Mouse (Mus musculus): ENCODE measurements around the gene Atp2a3.

The Atp2a3 gene

GRCm38 (mm10) chr11:72955339-72955974, 5.5 kb upstream of the Atp2a3 start:
- peak; percentile 29 for DNase-seq

GRCm38 (mm10) chr11:72957318-72957717, 3.7 kb upstream of the Atp2a3 start:
- DNase-seq = no peak

- DNase-seq = no peak
These were observed 867 bp upstream of the Atp2a3 start for GRCm38 (mm10) chr11:72959924-72960679.

- no peak for DNase-seq
These were observed 272 bp upstream of the Atp2a3 start for GRCm38 (mm10) chr11:72960723-72961071.

GRCm38 (mm10) chr11:72962378-72962777, 1.4 kb downstream of the Atp2a3 start:
- DNase-seq = no peak

- DNase-seq = no peak
These were observed 2.3 kb downstream of the Atp2a3 start for GRCm38 (mm10) chr11:72963058-72963788.

GRCm38 (mm10) chr11:72963789-72964294, 2.9 kb downstream of the Atp2a3 start:
- DNase-seq = no peak

- DNase-seq = no peak
These were observed 14.1 kb downstream of the Atp2a3 start for GRCm38 (mm10) chr11:72974995-72975503.

- no peak for DNase-seq
These were observed 21.5 kb downstream of the Atp2a3 start for GRCm38 (mm10) chr11:72982516-72982915.

- DNase-seq = no peak
These were observed 22.3 kb downstream of the Atp2a3 start for GRCm38 (mm10) chr11:72983283-72983682.

- no peak for DNase-seq
These were observed 25.8 kb downstream of the Atp2a3 start for GRCm38 (mm10) chr11:72986745-72987144.

- DNase-seq = no peak
These were observed 26.3 kb downstream of the Atp2a3 start for GRCm38 (mm10) chr11:72987234-72987633.

GRCm38 (mm10) chr11:72987807-72988206, 26.8 kb downstream of the Atp2a3 start:
- DNase-seq = no peak

- DNase-seq = no peak
These were observed 28.1 kb downstream of the Atp2a3 start for GRCm38 (mm10) chr11:72989044-72989443.

- DNase-seq = no peak
These were observed 29.7 kb downstream of the Atp2a3 start for GRCm38 (mm10) chr11:72990688-72991087.

GRCm38 (mm10) chr11:72991961-72992360, 31.0 kb downstream of the Atp2a3 start:
- peak; percentile 22 for DNase-seq

- no peak for DNase-seq
These were observed 35.4 kb downstream of the Atp2a3 start for GRCm38 (mm10) chr11:72996346-72996745.

- no peak for DNase-seq
These were observed 35.8 kb downstream of the Atp2a3 start for GRCm38 (mm10) chr11:72996781-72997180.

GRCm38 (mm10) chr11:72997529-72998326, 36.8 kb downstream of the Atp2a3 start:
- no peak for DNase-seq

- no peak for DNase-seq
These were observed 37.8 kb downstream of the Atp2a3 start, which contains the start of gene P2rx1 for GRCm38 (mm10) chr11:72998771-72999170. Gene P2rx1 (plus strand): TSS chr11:72999103.

- peak; percentile 62 for DNase-seq
These were observed 40.1 kb downstream of the Atp2a3 start for GRCm38 (mm10) chr11:73001029-73001428.

GRCm38 (mm10) chr11:73006377-73006776, 45.4 kb downstream of the Atp2a3 start:
- peak; percentile 56 for DNase-seq

Data from kidney, adult 11 months (tissue).